Mouse (Mus musculus): ENCODE measurements at regions not wholly inside any gene's neighbourhood (a gene's known extent, or its start where the extent isn't known, plus 50 kb on each side); places are given as distances from the start of the nearest gene placed in this dataset.
"Not testable (repeated sequence)": the region's sequence is repeated elsewhere in the genome, so short reads cannot be mapped to it uniquely, and the experiment has no call there.

DNA sequence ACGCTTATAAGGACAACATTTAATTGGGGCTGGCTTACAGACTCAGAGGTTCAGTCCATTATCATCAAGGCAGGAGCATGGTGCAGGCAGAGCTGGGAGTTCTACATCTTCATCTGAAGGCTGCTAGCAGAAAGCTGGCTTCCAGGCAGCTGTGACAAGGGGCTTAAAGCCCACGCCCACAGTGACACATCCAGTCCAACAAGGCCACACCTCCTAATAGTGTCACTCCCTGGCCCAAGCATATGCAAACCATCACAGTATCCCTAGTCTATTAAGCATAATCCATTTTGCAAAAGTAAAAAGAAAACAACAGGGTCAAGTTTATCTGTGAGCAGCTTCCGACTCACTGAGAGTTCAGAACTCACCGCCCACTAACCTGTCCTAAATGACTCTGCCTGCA lies 153.8 kb downstream of the Gxylt1 start:
- Histone ChIP-seq H3K4me3 (ENCODE audit: low read length) (no peak overlapping the region), H3K9ac (replicated peaks; ENCODE audit: low read length) (no peak overlapping the region), H3K36me3 (ENCODE audit: insufficient read depth, low read length) (no peaks in the 10 kb centered on the region), H3K27me3 (ENCODE audit: insufficient read depth, low read length) (no peaks in the 10 kb centered on the region), H3K9me3 (ENCODE audit: low read length) (no peaks in the 10 kb centered on the region), H3K4me2 (ENCODE audit: low read depth, low read length) (no peak overlapping the region), H3K4me1 (ENCODE audit: insufficient read depth, low read length) (no peaks in the 10 kb centered on the region), H3K27ac (no peak overlapping the region)
- 90% methylated on average over 4 of the region's 4 CpGs for WGBS
- no peak for TF ChIP-seq CTCF (IDR thresholded peaks at IDR 0.05; ENCODE audit: low read depth)
- ATAC-seq (no peak), DNase-seq (ENCODE audit: low spot score) (no peak)

DNA sequence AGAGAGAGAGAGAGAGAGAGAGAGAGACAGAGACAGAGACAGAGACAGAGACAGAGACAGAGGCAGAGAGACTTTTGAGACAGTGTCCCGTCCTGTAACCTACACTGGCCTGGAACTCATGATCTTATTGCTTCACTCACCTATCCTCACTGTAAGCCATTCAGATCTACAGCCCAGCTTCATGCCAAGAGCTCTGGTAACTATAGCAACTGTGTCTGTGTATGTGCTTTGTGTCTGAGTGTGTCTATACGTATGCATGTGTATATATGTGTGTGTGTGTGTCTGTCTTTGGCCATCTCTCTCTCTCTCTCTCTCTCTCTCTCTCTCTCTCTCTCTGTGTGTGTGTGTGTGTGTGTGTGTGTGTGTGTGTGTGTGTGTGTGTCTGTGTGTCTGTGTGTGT lies 157.2 kb downstream of the Gxylt1 start:
- H3K4me1 ChIP-seq (ENCODE audit: insufficient read depth, low read length); H3K4me2 ChIP-seq (ENCODE audit: low read depth, low read length); ATAC-seq; H3K27ac ChIP-seq; H3K9ac ChIP-seq (replicated peaks; ENCODE audit: low read length); H3K9me3 ChIP-seq (ENCODE audit: low read length); H3K4me3 ChIP-seq (ENCODE audit: low read length); H3K36me3 ChIP-seq (ENCODE audit: insufficient read depth, low read length); H3K27me3 ChIP-seq (ENCODE audit: insufficient read depth, low read length); DNase-seq (ENCODE audit: low spot score): not testable (repeated sequence)
- 57% methylated on average over 2 of the region's 2 CpGs for WGBS

- Histone ChIP-seq H3K9ac (replicated peaks; ENCODE audit: low read length) (0 out of 2 replicates have a peak overlapping the region, but pooled peaks have one; percentile 2), H3K27me3 (ENCODE audit: insufficient read depth, low read length) (no peaks in the 10 kb centered on the region), H3K27ac (no peak overlapping the region), H3K36me3 (ENCODE audit: insufficient read depth, low read length) (no peaks in the 10 kb centered on the region), H3K4me3 (ENCODE audit: low read length) (peak overlapping the region; percentile 12; the same call in 1 of the 2 replicates), H3K4me1 (ENCODE audit: insufficient read depth, low read length) (peaks cover 7% of the 10 kb centered on the region; the same call in 1 of the 2 replicates), H3K9me3 (ENCODE audit: low read length) (no peaks in the 10 kb centered on the region), H3K4me2 (ENCODE audit: low read depth, low read length) (peak overlapping the region; percentile 47)
- 4% methylated on average over 16 of the region's 16 CpGs for WGBS
- ATAC-seq (peak; percentile 87), DNase-seq (ENCODE audit: low spot score) (peak; percentile 81)
- peak; percentile 60 for TF ChIP-seq CTCF (IDR thresholded peaks at IDR 0.05; ENCODE audit: low read depth)
Measured at GRCm38 (mm10) chr15:93115674-93116102, 159.3 kb downstream of the Gxylt1 start.

- ATAC-seq, result no peak
- no peak overlapping the region for H3K4me3 ChIP-seq (ENCODE audit: low read length)
Measured at GRCm38 (mm10) chr15:93104936-93105335, 170.0 kb downstream of the Gxylt1 start.

DNA sequence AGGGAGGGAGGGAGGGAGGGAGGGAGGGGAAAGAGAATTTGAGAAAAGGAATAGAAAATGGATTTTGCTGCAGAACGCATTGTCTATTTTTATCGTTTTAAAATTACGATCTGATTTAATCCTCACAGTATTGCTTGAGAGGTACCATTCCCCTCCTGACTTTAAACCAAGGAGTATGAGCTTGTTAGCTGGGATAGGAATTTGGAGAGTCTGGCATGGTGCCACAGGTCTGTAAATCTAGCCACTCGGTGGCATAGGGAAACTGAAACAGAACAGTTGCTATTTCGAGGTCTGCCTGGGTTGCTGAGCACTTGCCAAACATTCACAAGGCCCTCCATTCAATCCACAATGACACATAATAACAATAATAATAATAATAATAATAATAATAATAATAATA lies 171.6 kb downstream of the Gxylt1 start:
- Histone ChIP-seq H3K4me2 (ENCODE audit: low read depth, low read length) (no peak overlapping the region), H3K27ac (no peak overlapping the region), H3K36me3 (ENCODE audit: insufficient read depth, low read length) (no peaks in the 10 kb centered on the region), H3K4me1 (ENCODE audit: insufficient read depth, low read length) (no peaks in the 10 kb centered on the region), H3K9ac (replicated peaks; ENCODE audit: low read length) (no peak overlapping the region), H3K9me3 (ENCODE audit: low read length) (no peaks in the 10 kb centered on the region), H3K27me3 (ENCODE audit: insufficient read depth, low read length) (no peaks in the 10 kb centered on the region), H3K4me3 (ENCODE audit: low read length) (no peak overlapping the region)
- WGBS, result 69% methylated on average over 5 of the region's 5 CpGs
- DNase-seq (ENCODE audit: low spot score) (no peak), ATAC-seq (no peak)
- no peak for TF ChIP-seq CTCF (IDR thresholded peaks at IDR 0.05; ENCODE audit: low read depth)

More at GRCm38 (mm10) chr15:93104936-93105335, 170.0 kb downstream of the Gxylt1 start:
- WGBS, result 91% methylated on average over 4 of the region's 4 CpGs
- Histone ChIP-seq H3K27me3 (ENCODE audit: insufficient read depth, low read length) (no peaks in the 10 kb centered on the region), H3K36me3 (ENCODE audit: insufficient read depth, low read length) (no peaks in the 10 kb centered on the region), H3K9me3 (ENCODE audit: low read length) (no peaks in the 10 kb centered on the region), H3K27ac (no peak overlapping the region), H3K4me1 (ENCODE audit: insufficient read depth, low read length) (no peaks in the 10 kb centered on the region), H3K4me2 (ENCODE audit: low read depth, low read length) (no peak overlapping the region), H3K9ac (replicated peaks; ENCODE audit: low read length) (no peak overlapping the region)
- TF ChIP-seq CTCF (IDR thresholded peaks at IDR 0.05; ENCODE audit: low read depth), result no peak
- DNase-seq (ENCODE audit: low spot score), result no peak

GRCm38 (mm10) chr15:93101881-93102280 lies 173.1 kb downstream of the Gxylt1 start:
- H3K36me3 ChIP-seq (ENCODE audit: insufficient read depth, low read length), result no peaks in the 10 kb centered on the region
- ATAC-seq (no peak), DNase-seq (ENCODE audit: low spot score) (no peak)
- TF ChIP-seq CTCF (IDR thresholded peaks at IDR 0.05; ENCODE audit: low read depth), result no peak
- no peaks in the 10 kb centered on the region for H3K4me1 ChIP-seq (ENCODE audit: insufficient read depth, low read length)
- H3K27me3 ChIP-seq (ENCODE audit: insufficient read depth, low read length), result no peaks in the 10 kb centered on the region
- H3K4me3 ChIP-seq (ENCODE audit: low read length), result no peak overlapping the region
- no peak overlapping the region for H3K27ac ChIP-seq
- no peak overlapping the region for H3K9ac ChIP-seq (replicated peaks; ENCODE audit: low read length)
- no peak overlapping the region for H3K4me2 ChIP-seq (ENCODE audit: low read depth, low read length)
- H3K9me3 ChIP-seq (ENCODE audit: low read length), result no peaks in the 10 kb centered on the region
- WGBS, result 83% methylated on average over 10 of the region's 10 CpGs

- whole genome bisulfite sequencing, result 77% methylated on average over 7 of the region's 7 CpGs
- H3K9ac ChIP-seq (replicated peaks; ENCODE audit: low read length), result no peak overlapping the region
- no peaks in the 10 kb centered on the region for H3K36me3 ChIP-seq (ENCODE audit: insufficient read depth, low read length)
- H3K4me2 ChIP-seq (ENCODE audit: low read depth, low read length), result no peak overlapping the region
- H3K4me1 ChIP-seq (ENCODE audit: insufficient read depth, low read length), result no peaks in the 10 kb centered on the region
- H3K27me3 ChIP-seq (ENCODE audit: insufficient read depth, low read length), result no peaks in the 10 kb centered on the region
- no peak overlapping the region for H3K4me3 ChIP-seq (ENCODE audit: low read length)
- TF ChIP-seq CTCF (IDR thresholded peaks at IDR 0.05; ENCODE audit: low read depth), result no peak
- H3K27ac ChIP-seq, result no peak overlapping the region
- ATAC-seq (no peak), DNase-seq (ENCODE audit: low spot score) (no peak)
- no peaks in the 10 kb centered on the region for H3K9me3 ChIP-seq (ENCODE audit: low read length)
Measured at GRCm38 (mm10) chr15:93100837-93101236, 174.1 kb downstream of the Gxylt1 start.

Measured in hindbrain, postnatal 0 days (tissue).